Mouse (Mus musculus): ENCODE measurements around the gene B3gnt2.

B3gnt2 gene

GRCm38 (mm10) chr11:22860335-22861227 is at the start of gene B3gnt2:
B3gnt2 (minus strand) TSS chr11:22860961.
- no peak for DNase-seq (ENCODE audit: low spot score in 2 of 2)

GRCm38 (mm10) chr11:22906453-22906865 is 45.7 kb upstream of the B3gnt2 start:
- no peak for DNase-seq (ENCODE audit: low spot score in 2 of 2)

DNA sequence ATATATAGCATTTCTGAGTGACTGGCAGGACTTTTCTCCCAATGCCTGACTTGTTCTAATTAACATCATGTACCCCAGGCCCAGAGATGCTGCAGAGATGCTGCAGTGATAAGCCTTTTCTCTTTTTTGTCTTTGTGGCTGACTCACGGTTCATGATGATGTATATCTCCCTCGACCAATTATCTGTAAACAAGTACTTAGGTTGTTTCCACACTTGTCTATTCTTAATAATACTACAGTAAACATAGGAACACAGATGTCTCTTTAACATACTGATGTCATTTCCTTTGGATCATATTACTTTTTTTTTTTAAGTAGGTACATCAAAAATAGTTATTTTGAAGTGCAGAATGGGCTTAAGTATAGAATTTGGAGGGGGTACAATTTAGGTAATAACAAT is 42.2 kb upstream of the B3gnt2 start:
- no peak for DNase-seq (ENCODE audit: low spot score in 2 of 2)

- no peak for DNase-seq (ENCODE audit: low spot score in 2 of 2)
These were observed 39.3 kb upstream of the B3gnt2 start for GRCm38 (mm10) chr11:22900041-22900440.

DNA sequence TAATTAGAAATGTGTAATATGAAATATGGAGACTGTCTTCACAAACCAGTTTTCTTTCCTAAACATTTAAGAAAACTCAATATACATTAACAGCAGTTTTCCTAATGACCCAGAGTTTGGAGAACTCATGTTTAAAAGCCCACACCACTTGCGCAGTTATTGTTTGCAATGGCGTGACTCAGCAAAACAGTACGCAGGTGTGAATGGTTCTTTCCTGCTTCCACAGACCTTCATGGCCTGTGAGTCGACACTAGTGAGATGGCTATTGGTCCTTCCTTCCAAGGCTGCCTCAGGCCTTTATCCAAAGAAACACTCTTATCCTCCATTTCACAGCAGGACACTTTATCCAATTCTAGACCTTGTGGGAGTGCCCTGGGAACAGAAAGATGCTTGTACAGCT is 36.9 kb upstream of the B3gnt2 start:
- DNase-seq (ENCODE audit: low spot score in 2 of 2), result no peak

- DNase-seq (ENCODE audit: low spot score in 2 of 2), result no peak
These were observed 36.4 kb upstream of the B3gnt2 start for GRCm38 (mm10) chr11:22897127-22897526.

- DNase-seq (ENCODE audit: low spot score in 2 of 2), result no peak
These were observed 32.3 kb upstream of the B3gnt2 start for GRCm38 (mm10) chr11:22893075-22893474.

DNA sequence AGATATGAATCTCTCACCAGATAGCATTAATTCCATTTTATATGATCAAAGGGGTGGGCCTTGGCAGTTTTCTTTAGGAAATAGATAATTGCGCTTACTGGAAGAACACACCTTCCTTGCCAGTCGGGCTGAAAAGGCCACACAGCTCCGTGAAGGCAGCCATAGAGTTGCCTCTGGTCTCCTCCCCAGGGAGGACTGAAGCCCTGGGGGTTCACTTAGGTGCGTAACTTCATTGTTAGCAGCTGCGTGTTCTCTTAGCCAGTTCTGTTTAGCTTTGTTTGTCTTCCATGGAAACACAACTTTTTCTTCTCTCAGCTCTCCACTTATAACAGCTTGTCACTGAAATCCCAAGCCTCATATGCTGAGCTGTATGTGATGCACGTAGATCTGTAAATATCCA is 31.7 kb upstream of the B3gnt2 start:
- no peak for DNase-seq (ENCODE audit: low spot score in 2 of 2)

DNA sequence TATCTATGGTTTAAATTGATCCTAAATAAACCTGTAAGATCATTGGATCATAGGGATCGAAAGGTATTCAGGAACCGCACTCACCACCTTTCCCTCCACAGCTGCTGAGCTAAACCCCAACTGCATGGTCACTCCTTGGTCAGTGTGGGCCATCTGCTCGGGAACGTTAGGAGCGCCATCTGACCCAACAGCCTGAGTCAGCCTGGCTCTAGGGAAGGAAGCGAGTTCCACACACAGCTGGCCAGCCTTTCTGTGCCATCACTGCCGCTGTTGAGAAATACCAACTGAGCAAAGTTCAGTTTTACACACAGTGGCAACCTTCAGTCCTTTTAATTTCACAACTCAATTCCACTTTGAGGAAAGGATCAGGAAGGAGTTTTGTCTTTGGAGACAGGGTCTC is 31.1 kb upstream of the B3gnt2 start:
- no peak for DNase-seq (ENCODE audit: low spot score in 2 of 2)

DNA sequence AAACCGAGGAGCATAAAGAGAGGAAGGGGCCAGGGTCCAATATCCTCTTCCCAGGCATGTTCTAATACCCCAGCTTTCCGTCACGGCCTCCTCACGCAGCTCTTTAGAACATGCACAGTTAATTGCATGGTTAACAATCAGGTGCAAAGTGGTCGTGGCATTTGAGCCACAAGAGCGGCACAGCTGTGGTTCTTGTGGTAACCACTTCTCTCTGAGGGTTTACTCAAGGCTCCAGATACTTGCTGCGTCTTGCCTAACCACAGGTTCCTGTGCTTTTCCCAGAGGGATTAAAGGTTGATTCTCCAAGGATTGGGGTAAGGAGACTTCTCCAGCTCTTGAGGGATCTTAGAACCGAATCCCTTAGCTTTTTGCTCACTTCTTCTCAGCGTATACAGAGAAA is 30.5 kb upstream of the B3gnt2 start:
- DNase-seq (ENCODE audit: low spot score in 2 of 2), result no peak

GRCm38 (mm10) chr11:22889224-22889623 is 28.5 kb upstream of the B3gnt2 start:
- peak; percentile 42 to 53 for DNase-seq (ENCODE audit: low spot score in 2 of 2)

DNA sequence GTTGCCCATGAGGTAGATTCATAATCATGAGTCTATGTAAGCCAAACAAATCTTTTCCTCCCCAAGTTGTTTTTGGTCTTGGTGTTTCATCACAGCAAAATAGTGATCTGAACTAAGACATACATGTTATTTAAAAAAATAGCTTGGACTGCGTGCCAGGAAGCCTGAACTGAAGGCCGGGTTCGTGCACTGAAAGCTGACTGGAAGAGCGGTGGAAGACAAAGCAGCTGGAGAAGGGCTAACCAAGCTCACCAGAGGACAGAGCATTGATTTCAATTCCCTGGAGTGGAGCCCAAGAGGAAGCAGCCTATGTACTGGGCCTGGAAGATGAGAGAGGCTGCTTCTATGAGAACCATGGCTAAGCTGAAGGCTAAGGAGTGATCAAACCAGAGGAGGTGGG is 26.2 kb upstream of the B3gnt2 start:
- DNase-seq (ENCODE audit: low spot score in 2 of 2), result no peak

DNA sequence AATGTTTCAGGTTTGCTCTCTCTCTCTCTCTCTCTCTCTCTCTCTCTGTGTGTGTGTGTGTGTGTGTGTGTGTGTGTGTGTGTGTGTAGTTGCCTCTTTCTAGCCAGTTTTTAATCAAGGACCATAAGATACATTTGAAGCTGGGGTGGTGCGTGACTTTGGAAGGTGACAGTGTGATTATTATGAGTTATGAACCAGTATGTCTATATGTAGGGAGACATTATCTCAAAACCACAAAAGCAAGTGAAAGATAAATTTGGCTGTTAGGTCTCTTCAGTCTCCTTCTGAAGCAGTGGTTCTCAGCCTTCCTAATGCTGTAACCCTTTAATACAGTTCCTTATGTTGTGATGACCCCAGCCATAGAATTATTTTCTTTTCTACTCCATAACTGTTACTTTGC is 24.6 kb upstream of the B3gnt2 start:
- DNase-seq (ENCODE audit: low spot score in 2 of 2), result no peak

DNA sequence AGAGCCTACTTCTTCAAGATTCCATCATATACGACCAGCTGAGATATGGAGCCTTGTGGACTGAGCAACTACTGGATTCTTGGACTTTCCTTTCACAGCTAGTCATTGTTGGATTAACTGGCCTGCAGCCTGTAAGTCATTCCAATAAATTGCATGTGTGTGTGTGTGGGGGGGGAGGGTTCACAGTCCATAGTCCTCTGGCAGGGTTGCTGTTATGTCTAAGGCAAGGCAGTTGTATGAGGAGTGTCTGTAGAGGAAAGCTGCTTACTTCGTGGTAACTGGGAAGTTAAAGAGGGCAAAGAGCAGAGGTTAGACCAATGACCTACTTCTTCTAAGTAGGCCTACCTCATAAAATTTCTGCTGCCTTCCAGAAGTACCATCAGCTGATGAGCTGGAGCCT is 22.9 kb upstream of the B3gnt2 start:
- no peak for DNase-seq (ENCODE audit: low spot score in 2 of 2)

DNA sequence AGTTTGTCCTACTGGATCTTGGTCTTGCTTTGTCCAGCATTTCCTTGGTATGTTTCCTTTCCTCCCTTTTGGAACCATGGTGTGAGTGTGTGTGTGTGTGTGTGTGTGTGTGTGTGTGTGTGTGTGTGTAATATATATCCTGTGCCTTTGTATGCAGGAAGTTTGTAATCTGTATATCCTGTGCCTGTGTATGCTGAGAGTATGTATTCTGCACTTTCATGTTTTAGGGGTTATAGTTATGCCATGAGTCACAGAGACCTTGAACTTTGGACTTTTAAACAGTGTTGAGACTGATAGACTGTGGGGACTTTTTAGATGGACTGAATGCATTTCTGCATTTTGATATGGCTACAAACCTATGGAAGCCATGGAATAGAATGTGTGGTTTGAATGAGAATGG is 22.2 kb upstream of the B3gnt2 start:
- DNase-seq (ENCODE audit: low spot score in 2 of 2), result no peak

DNA sequence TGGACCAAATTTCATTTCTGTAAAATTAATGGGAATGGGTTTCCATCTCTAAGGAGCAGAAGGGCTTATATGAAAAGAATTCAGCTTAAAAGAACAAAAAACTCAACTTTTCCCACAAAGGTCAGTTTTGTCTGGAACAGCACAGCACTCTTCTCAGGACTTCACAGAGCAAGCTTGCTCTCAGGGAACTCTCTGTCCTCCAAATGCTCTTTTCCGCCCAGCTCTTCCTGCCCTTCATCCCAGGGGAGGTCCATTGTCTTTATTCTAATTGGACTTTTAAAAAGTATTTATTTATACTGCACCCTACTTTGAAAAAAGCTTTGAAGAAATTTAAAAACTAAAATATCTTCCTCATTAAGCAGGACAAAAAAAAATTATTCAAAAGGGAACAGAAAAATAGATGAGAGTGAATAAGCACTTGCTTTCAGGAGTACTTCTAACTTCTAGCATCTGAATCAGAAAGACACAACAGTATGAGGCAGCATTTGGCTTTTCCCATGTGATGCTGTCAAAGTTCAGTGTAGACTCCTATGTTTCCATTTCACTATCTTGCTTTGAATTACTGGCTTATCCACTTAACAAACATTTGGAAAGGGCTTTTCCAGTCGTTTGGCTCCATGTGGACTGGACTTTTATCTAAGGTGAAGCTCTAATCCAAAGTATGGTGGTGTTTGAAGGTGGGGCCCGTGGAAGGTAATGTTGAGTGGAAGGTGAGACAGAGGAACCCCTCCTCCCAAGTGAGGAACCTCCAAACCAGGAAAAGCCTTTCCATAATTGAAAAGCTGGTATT is 19.8 kb upstream of the B3gnt2 start:
- no peak for DNase-seq (ENCODE audit: low spot score in 2 of 2)

- DNase-seq (ENCODE audit: low spot score in 2 of 2), result no peak
These were observed 18.9 kb upstream of the B3gnt2 start for GRCm38 (mm10) chr11:22879645-22880044.

DNA sequence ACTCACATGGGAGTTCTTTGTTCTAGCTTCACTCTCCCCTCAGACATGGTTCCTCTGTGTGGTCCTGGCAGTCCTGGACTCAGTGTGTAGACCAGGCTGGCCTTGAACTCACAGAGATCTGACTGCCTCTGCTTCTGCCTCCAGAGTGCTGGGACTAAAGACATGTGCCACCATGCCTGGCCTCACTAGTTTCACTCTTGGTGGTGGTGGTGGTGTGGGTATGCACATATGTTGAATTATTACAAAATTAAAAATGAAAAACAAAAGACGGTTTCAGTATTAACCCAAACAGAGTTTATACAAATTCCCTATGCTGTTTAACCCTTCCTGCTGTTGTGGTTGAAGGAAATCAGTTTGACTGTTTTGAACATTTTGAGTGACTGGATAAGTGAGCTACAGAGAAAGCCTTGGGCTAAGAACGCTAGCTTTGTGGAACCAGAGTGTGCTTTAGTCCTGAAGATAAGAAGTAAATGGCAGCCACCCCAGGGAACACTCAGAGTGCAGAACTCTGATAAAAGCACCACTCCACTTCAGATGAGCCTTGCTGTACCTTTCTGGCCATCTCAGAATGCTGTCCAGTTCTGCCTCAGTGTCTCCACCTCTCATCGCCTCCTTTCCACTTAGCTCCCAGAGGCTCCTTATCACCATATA is 16.0 kb upstream of the B3gnt2 start:
- DNase-seq (ENCODE audit: low spot score in 2 of 2), result no peak

DNA sequence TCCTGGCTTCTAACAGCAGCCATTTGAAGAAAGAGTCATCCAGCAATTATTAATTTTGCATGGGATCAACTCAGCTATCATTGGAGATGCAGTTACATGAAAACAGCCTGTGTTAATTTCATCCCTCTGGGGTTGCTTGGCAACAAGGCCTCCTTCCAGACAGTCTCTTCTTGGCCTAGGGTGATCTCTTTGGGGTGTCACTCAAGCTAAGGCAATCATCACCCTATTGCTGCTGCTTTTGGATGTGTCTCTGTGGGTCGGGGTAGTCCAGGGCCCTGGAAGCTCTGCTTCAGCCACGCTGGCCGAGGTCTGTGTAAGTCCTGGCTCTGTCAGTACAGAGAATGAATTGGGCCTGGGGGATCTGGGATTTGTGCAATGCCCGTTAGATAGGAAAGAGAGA is 14.5 kb upstream of the B3gnt2 start:
- no peak for DNase-seq (ENCODE audit: low spot score in 2 of 2)

DNA sequence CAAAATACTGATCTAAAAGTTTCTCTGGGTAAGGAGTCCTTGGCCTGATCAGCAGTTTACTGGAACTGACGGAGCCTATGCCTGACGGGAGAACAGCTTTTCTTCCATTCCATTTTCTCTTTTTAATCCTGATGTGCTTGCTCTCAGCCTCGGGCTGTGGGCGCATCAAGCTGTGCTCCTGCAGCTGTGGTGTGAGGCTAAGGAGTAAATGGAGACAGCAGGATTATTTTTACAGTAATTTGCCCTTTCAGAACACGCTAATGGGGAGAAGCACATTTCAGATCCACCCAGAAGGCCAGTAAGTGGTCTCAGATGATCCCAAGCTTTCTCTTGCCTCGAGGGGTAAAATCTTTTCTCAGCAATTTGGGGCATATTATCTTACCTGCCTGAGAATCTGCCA is 14.0 kb upstream of the B3gnt2 start:
- DNase-seq (ENCODE audit: low spot score in 2 of 2), result no peak

GRCm38 (mm10) chr11:22873383-22873782 is 12.6 kb upstream of the B3gnt2 start:
- DNase-seq (ENCODE audit: low spot score in 2 of 2), result no peak

- DNase-seq (ENCODE audit: low spot score in 2 of 2), result no peak
These were observed 11.5 kb upstream of the B3gnt2 start for GRCm38 (mm10) chr11:22872307-22872680.

Measured in right cerebral cortex, adult 2 months (tissue).